Mouse (Mus musculus) 3T3-L1 (cell line): ENCODE data around the gene Gm16867.
"Not testable (repeated sequence)": the region's sequence is repeated elsewhere in the genome, so short reads cannot be mapped to it uniquely, and the experiment has no call there.

ENCODE experiments used
- DNase-seq: peaks from one replicate; pipeline ENCODE4 v3.0.0-alpha.2; 2015; ENCODE audit warnings: low read depth, low spot score

Gm16867 gene

GRCm38 (mm10) chr14:69467612-69468366 lies 35.4 kb downstream of the Gm16867 start:
- DNase-seq, result not testable (repeated sequence)

GRCm38 (mm10) chr14:69464465-69464864 lies 38.7 kb downstream of the Gm16867 start:
- not testable (repeated sequence) for DNase-seq

GRCm38 (mm10) chr14:69457691-69458090 lies 45.5 kb downstream of the Gm16867 start:
- DNase-seq, result not testable (repeated sequence)

- DNase-seq, result not testable (repeated sequence)
Observed at GRCm38 (mm10) chr14:69454640-69455039, 48.5 kb downstream of the Gm16867 start.

GRCm38 (mm10) chr14:69448845-69449244 lies 54.3 kb downstream of the Gm16867 start:
- DNase-seq, result not testable (repeated sequence)

DNA sequence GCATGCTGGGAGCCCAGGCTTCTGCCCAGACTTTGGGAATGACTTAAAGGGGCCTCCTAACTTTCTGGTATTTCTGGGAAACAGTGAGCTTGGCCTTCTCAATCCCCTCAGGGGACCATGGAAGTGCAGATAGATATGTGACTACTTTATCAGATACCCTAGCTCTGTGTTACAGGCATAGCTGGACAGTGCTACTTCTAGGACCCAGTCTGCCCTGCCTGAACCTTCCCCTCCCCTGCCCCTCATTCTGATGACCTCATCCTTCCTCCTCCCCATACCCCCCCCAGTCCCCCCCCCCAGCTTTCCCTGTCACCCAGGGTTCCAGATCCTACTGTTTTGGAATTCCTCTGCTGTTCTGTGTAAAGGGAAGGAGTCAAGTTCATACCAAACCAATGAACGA lies 56.2 kb downstream of the Gm16867 start:
- not testable (repeated sequence) for DNase-seq

- DNase-seq, result not testable (repeated sequence)
Observed at GRCm38 (mm10) chr14:69443092-69443692, 60.0 kb downstream of the Gm16867 start.

DNA sequence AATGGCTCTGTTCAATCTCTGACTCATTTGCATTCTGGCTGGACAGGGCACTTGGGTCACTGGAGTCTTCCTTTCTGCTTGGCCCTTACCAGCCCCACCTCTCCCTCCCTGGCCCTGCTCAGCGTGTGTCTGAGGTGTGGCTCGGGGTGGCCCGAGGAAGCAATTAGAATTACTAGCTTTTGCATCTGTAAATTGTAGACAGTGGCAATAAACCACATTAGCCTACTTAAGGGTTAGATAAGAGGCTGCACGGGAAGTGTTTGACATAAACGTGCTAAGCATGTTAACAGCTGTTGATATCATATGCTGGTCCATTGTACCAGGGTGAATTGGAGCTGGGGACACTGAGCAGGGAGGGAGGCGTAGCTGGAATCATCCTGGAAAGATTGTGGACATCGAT lies 62.2 kb downstream of the Gm16867 start:
- not testable (repeated sequence) for DNase-seq

DNA sequence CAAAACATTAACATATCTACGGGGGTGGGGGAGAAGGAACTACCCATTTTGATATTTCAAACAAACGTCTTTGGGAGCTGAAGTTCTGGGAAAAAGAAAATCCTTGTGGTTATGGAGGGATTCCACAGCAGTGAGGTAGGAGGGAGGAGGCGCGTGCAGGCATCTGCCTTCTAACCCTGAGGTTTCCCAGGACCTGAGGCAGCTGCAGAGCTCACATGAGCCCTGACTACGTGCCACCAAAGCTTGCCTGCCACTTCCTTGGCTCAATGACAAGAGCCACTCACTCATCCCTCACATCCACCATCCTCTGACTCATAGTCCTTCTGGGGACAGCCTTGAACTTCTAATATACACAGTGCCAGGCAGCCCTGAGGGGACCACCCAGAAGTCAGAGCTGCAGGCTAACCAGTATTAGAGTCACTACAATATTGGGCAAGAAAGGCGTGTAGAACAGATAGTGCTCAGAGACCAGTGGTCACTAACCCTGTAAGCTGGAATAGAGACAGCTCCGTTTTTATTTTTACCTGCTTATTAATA lies 64.4 kb downstream of the Gm16867 start:
- DNase-seq, result not testable (repeated sequence)

DNA sequence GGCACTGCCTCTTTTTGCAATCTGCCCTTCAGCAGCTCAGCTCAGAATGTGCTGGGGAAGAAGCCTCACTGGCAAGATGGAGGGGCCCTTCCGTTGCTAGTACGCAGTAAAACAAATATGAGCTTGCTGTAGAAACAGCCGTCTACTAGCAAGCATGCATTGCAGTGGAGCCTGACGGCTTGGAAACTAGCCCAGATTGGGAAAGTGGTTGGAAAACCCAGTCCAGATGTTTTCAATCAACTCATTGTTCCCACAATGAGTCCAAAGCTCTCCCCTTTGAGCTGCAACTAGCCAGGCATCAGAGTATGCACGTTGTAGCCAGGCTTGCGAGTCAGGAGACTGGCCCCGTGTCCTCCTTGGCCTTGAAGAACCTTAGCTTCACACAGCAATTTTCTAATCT lies 82.2 kb downstream of the Gm16867 start:
- DNase-seq, result not testable (repeated sequence)

GRCm38 (mm10) chr14:69417545-69417944 lies 85.6 kb downstream of the Gm16867 start:
- DNase-seq, result not testable (repeated sequence)
